Mouse (Mus musculus) right cerebral cortex, postnatal 36 days (tissue): ENCODE measurements around the gene Psmb4.
"Not testable (repeated sequence)": the region's sequence is repeated elsewhere in the genome, so short reads cannot be mapped to it uniquely, and the experiment has no call there.

Experiments used
- DNase-seq, 2 experiments: peaks; one replicate each; pipeline ENCODE4 v3.0.0; 2022; ENCODE audit warnings: low spot score in 2 of 2, mixed read lengths in 1 of 2

Psmb4 gene

GRCm38 (mm10) chr3:94906482-94906881 lies 19.7 kb upstream of the Psmb4 start:
- no peak for DNase-seq

GRCm38 (mm10) chr3:94904759-94905158 lies 18.0 kb upstream of the Psmb4 start:
- DNase-seq: not testable (repeated sequence)

GRCm38 (mm10) chr3:94902747-94903146 lies 16.0 kb upstream of the Psmb4 start:
- DNase-seq: peak in 1 of 2 experiments; percentile 42

GRCm38 (mm10) chr3:94894076-94894475 lies 7.3 kb upstream of the Psmb4 start:
- no peak for DNase-seq

- DNase-seq: no peak
These were observed 1.8 kb upstream of the Psmb4 start for GRCm38 (mm10) chr3:94888595-94888994.

- DNase-seq: no peak
These were observed 4.2 kb downstream of the Psmb4 start for GRCm38 (mm10) chr3:94882579-94882978.

DNA sequence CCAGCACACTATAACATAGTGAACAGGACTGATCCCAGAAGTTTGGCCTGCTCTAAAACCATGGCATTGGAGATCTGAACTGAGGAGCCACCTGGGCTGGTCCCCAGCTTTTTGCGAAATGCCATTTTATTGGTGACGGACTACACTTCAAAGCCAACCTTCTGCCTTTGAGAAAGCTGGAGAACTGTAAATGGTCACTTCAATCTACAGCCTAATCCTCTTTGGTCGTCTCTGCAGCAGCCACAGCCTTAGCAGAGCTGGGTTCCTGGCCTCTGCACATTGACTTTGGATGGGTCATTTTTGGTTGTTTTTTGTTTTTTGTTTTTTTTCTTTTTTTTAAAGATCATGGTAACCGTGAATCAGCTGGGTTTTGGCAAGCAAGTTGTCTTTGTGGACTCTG lies 4.9 kb downstream of the Psmb4 start:
- no peak for DNase-seq

GRCm38 (mm10) chr3:94878618-94879017 lies 8.1 kb downstream of the Psmb4 start:
- DNase-seq: no peak

- no peak for DNase-seq
These were observed 17.8 kb downstream of the Psmb4 start for GRCm38 (mm10) chr3:94869011-94869410.

GRCm38 (mm10) chr3:94859471-94859870 lies 27.3 kb downstream of the Psmb4 start:
- no peak for DNase-seq

- no peak for DNase-seq
These were observed 34.5 kb downstream of the Psmb4 start for GRCm38 (mm10) chr3:94852215-94852614.

DNA sequence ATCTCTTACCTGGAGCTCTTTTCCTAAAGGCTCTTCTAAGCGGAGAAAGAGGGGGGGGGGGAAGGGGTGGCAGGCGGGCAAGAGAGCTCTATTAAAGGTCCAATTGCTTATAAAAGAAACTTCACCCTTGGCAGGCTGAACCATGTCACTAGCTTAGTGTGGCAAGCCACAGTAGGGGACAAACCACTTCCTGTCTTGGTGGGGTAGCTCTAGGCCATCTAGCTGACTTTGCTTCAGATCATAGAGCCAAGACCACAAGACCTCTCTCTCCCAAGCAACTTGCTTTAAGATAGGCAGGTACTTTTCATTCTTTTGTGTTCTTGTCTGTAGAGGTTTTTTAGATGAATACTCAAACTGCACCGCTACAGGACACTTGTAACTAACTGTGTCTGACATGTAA lies 35.0 kb downstream of the Psmb4 start:
- no peak for DNase-seq

DNA sequence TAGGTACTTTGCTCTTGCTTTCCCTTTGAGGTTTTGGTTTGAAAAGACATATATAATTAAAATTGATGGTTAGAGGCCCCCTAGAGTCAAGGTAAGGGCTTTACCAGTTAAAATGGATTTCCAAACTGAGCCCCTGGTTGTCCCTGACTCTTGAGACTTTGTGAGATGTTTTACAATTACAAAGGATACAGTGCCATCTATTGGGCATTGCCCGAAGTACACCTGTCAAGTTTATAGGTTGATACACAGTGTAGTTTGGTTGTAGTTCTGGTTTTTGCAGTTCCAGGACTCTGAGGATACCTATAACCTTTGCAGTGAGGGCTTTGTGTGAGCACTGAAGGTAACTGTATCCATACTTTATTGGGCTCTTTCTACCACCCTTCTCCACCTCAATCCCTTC lies 37.4 kb downstream of the Psmb4 start:
- DNase-seq: no peak

DNA sequence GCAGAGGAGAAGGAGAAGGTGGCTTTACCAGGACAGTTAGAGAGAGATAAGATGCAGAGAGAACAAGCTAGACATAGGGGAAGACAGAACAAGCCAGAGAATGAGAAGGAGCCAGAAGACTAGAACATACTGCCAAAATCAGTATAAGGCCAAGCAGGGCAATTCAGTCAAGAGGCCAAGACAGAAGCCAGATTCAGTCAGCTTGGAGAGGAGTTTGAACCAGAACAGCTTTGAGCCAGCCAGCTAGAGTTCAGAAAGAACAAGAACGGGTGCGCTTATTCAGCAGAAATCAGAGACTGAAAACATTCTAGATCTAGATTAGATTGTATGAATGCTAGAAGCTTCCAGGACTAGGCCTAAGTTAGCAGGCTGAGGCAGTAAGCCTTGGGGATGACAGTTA lies 39.4 kb downstream of the Psmb4 start:
- DNase-seq: no peak

GRCm38 (mm10) chr3:94839101-94839500 lies 47.7 kb downstream of the Psmb4 start:
- no peak for DNase-seq

- no peak for DNase-seq
These were observed 48.1 kb downstream of the Psmb4 start for GRCm38 (mm10) chr3:94838631-94839030.

DNA sequence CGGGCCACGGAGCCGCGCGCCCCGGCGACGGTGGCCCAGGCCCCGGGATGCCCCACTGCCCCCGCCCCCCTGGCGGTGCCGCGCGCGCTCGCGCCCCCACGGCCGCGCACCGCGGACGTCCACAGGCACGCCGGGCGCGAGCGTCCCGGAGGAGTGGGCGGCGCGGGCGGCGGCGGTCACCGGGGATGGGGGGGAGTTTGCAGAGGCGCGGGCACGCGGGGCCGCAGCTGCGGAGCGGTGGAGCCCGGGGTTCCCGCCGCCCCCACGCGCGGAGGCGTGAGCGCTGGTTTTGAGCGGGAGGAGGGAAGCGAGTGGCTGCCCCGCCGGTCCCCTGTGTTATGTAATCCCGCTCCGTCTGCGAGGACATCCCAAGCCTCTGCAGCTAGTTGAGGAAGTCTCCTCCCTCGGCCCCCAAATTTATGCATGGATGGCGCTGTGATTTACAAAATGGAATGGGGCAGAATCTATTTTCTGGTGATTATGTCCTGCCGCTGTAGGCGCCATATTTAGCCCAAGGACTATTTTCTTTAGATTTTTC lies 48.7 kb downstream of the Psmb4 start:
- peak; percentile 85 to 88 for DNase-seq

DNA sequence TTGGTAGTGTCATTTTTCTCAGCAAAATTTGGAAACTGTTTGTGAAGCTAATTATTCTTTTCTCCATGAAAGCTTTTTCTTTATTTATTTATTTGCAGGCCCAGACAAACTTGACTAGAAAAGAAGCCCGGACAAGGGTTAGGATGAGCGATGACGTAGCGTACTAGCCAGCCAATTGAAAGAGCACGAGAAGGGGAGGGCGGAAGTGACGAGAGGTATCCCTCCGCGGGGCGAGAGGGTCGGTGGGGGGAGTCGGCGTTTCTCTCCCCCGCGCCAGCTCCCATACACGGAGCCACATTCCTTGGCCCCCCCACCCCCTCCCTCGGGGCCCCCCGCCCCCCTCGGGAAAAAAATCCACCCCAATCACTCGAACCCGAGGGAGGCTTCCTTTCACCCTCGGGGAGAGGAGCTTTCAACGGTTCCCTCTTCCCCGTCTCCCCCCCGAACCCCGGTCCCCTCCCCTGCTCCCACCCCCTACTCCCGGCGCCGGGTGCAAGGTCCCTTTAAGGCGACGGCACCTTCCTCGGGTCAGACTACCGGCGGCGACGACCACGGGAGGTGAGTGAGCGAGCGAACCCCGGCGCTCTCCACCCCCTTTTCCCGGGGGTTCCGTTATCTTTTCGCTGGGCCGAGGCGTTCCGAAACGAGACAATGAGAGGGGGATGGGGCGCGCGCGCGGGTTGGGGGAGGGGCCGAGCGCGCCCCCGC lies 49.4 kb downstream of the Psmb4 start, which contains the start of gene Pogz:
Gene Pogz, plus strand, starts transcription at position 385 of the 708 bp plus-strand sequence.
- DNase-seq: peak; percentile 93 to 96

DNA sequence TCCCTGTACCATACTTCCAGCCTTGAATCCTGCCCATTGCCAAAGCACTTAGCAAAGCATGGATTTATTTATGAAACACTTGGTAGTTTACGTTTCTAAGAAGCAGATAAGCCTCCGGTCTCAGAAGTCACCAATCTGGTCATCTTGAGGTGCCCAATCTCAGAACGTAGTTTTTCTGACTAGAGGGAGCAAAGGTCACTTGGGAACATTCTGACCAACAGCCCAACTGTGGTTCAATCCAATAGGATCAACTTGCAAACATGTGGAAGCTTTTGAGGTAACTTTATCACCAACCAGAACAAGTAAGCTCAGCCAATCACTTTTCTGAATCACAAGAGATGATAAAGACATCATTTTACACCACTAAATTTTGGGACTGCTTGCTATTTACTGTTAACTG lies 51.4 kb downstream of the Psmb4 start:
- DNase-seq: no peak
